Mouse (Mus musculus): ENCODE results near the gene Cadps.

DNA sequence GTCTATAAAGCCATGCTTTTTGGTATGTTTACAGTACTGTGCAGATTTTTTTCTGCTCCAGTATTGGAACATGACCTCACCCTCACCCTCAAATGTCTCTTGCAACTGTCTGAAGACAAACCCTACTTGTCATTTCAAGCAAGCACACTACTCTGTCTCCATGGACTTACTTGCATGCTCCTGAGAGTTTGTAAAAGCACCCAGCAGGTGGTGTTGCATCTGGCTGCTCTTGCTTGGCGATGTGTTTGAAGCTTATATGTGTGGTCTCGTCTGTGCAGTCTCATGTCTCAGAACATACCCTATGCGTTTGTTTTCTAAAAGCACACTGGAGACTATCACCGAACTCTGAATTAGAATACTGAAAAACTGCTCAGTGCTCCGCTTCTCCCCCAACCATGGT, 241.2 kb downstream of the Cadps start:
- TF ChIP-seq MYOG (IDR thresholded peaks at IDR 0.05; ENCODE audit: control insufficient read depth, extremely low read depth, insufficient read length) (no peak), CTCF (IDR thresholded peaks at IDR 0.05; ENCODE audit: control insufficient read depth, insufficient read depth, insufficient read length) (no peak), MAX (IDR thresholded peaks at IDR 0.05) (no peak), USF1 (IDR thresholded peaks at IDR 0.05; ENCODE audit: low read depth) (no peak), CEBPB (IDR thresholded peaks at IDR 0.05; ENCODE audit: low read depth) (no peak), FOSL1 (IDR thresholded peaks at IDR 0.05; ENCODE audit: insufficient read depth, low read length, poor library complexity, severe bottlenecking) (no peak)
